Mouse (Mus musculus) gastrocnemius, adult 2 months (tissue): ENCODE results near the gene Myo3b. TPM values are rescaled to one million over a fixed set of nuclear protein-coding genes. Genes with fewer than 3 reads are reported as not detected.

Source experiments
- DNase-seq: peaks from one replicate; pipeline ENCODE4 v3.0.0; 2022
- H3K27ac ChIP-seq: fragments of 200-600 bp; 2 replicates; pipeline ENCODE4 v1.8.1; 2022; ENCODE audit warnings: mild to moderate bottlenecking
- H3K4me3 ChIP-seq: fragments of 200-600 bp; 2 replicates; pipeline ENCODE4 v1.8.1; 2022; ENCODE audit warnings: mild to moderate bottlenecking, moderate library complexity
- CTCF ChIP-seq: fragments of 200-600 bp; IDR thresholded peaks from 2 replicates; pipeline ENCODE4 v1.8.1; 2022; ENCODE audit warnings: antibody characterized with exemption, mild to moderate bottlenecking, moderate library complexity
- intact Hi-C: fragments of 180-260 bp; cut with DNase I; formaldehyde crosslinking; loops from one replicate; pipeline ENCODE4 v1.15.1; 2025
- total RNA-seq, 2 experiments: library from RNA; stranded (reverse); gene quantifications; 2 replicates each; pipeline ENCODE4 v1.2.3; 2021

Gene Myo3b
- total RNA-seq, 2 experiments from 2014 or later: not detected

- DNase-seq: no peak
- Histone ChIP-seq H3K27ac (no peak overlapping the region), H3K4me3 (no peak overlapping the region)
- intact Hi-C loops: no loop called here
- no peak for TF ChIP-seq CTCF
Observed at GRCm38 (mm10) chr2:70091261-70091660, 52.3 kb downstream of the Myo3b start.

GRCm38 (mm10) chr2:70091801-70092522 is 53.0 kb downstream of the Myo3b start:
- Histone ChIP-seq H3K4me3 (no peak overlapping the region), H3K27ac (no peak overlapping the region)
- no peak for DNase-seq
- no peak for TF ChIP-seq CTCF
- intact Hi-C loops: no loop called here

GRCm38 (mm10) chr2:70092665-70093064 is 53.7 kb downstream of the Myo3b start:
- Histone ChIP-seq H3K4me3 (no peak overlapping the region), H3K27ac (no peak overlapping the region)
- intact Hi-C loops: no loop called here
- no peak for DNase-seq
- TF ChIP-seq CTCF: no peak

GRCm38 (mm10) chr2:70094446-70094845 is 55.5 kb downstream of the Myo3b start:
- TF ChIP-seq CTCF: no peak
- no peak for DNase-seq
- intact Hi-C loops: no loop called here
- Histone ChIP-seq H3K27ac (no peak overlapping the region), H3K4me3 (no peak overlapping the region)

GRCm38 (mm10) chr2:70097229-70098095 is 58.5 kb downstream of the Myo3b start:
- no peak overlapping the region for H3K27ac ChIP-seq
- no peak for TF ChIP-seq CTCF
- no peak for DNase-seq
- no peak overlapping the region for H3K4me3 ChIP-seq
- intact Hi-C loops: no loop called here

GRCm38 (mm10) chr2:70099459-70099858 is 60.5 kb downstream of the Myo3b start:
- TF ChIP-seq CTCF: no peak
- DNase-seq: no peak
- intact Hi-C loops: no loop called here
- Histone ChIP-seq H3K4me3 (no peak overlapping the region), H3K27ac (no peak overlapping the region)

- H3K4me3 ChIP-seq: no peak overlapping the region
- H3K27ac ChIP-seq: no peak overlapping the region
- no peak for TF ChIP-seq CTCF
- intact Hi-C loops: no loop called here
- no peak for DNase-seq
Observed at GRCm38 (mm10) chr2:70105286-70106030, 66.5 kb downstream of the Myo3b start.

- H3K4me3 ChIP-seq: no peak overlapping the region
Observed at GRCm38 (mm10) chr2:70109010-70109409, 70.1 kb downstream of the Myo3b start.

GRCm38 (mm10) chr2:70113798-70114782 is 75.2 kb downstream of the Myo3b start:
- intact Hi-C loops: no loop called here
- TF ChIP-seq CTCF: no peak
- no peak overlapping the region for H3K27ac ChIP-seq
- H3K4me3 ChIP-seq: no peak overlapping the region
- DNase-seq: no peak

More at GRCm38 (mm10) chr2:70109010-70109409, 70.1 kb downstream of the Myo3b start:
- intact Hi-C loops: no loop called here
- no peak for DNase-seq
- no peak overlapping the region for H3K27ac ChIP-seq
- TF ChIP-seq CTCF: no peak

- intact Hi-C loops: no loop called here
- no peak for DNase-seq
- Histone ChIP-seq H3K27ac (no peak overlapping the region), H3K4me3 (no peak overlapping the region)
- TF ChIP-seq CTCF: no peak
Observed at GRCm38 (mm10) chr2:70118376-70119264, 79.7 kb downstream of the Myo3b start.

GRCm38 (mm10) chr2:70119265-70119663 is 80.3 kb downstream of the Myo3b start:
- TF ChIP-seq CTCF: no peak
- no peak for DNase-seq
- no peak overlapping the region for H3K27ac ChIP-seq
- intact Hi-C loops: no loop called here
- no peak overlapping the region for H3K4me3 ChIP-seq
